ENCODE assay signal across 9 mouse cellular contexts in genomic region chr15:88468810-88469209, GRCm38 (mm10).
A peak's percentile ranks its signal among the peaks of the same experiment; 100 is the strongest.
DNase-seq lines count a peak whose midpoint lies in the region; ATAC-seq and TF ChIP-seq lines count a peak whose summit lies in the region.
"Had no signal": no experiment of that assay in that cellular context is flagged by ENCODE, and none has a peak within 500 bp of the region (broad histone marks: within the 10 kb centered on the region; RNA-seq: fewer than 3 reads in every experiment).

No protein-coding gene starts in this region.

- 14% methylated on average over 2 of the region's 2 CpGs for WGBS in heart, postnatal 0 days
- WGBS in heart, embryonic 12.5 days, result 29% methylated on average over 2 of the region's 2 CpGs
- WGBS in embryonic facial prominence, embryonic 11.5 days, result 30% methylated on average over 2 of the region's 2 CpGs

- no peaks in the 10 kb centered on the region for H3K9me3 ChIP-seq in heart, postnatal 0 days (replicated peaks; ENCODE audit: control insufficient read depth, low read length)
- H3K9me3 ChIP-seq in heart, embryonic 12.5 days (replicated peaks), result no peaks in the 10 kb centered on the region
- H3K9me3 ChIP-seq in embryonic facial prominence, embryonic 11.5 days (replicated peaks; ENCODE audit: control insufficient read depth, low read length), result no peaks in the 10 kb centered on the region
- H3K9me3 ChIP-seq: liver, embryonic 15.5 days had no signal

- no peak overlapping the region for H3K4me3 ChIP-seq in heart, postnatal 0 days (ENCODE audit: low read depth, low read length)
- H3K4me3 ChIP-seq in heart, embryonic 12.5 days, result no peak overlapping the region
- no peak overlapping the region for H3K4me3 ChIP-seq in embryonic facial prominence, embryonic 11.5 days (ENCODE audit: low read depth, low read length)
- H3K4me3 ChIP-seq: liver, embryonic 15.5 days had no signal

- H3K27ac ChIP-seq in heart, postnatal 0 days (ENCODE audit: low read depth), result no peak overlapping the region
- no peak overlapping the region for H3K27ac ChIP-seq in heart, embryonic 12.5 days (ENCODE audit: poor library complexity, severe bottlenecking)
- no peak overlapping the region for H3K27ac ChIP-seq in embryonic facial prominence, embryonic 11.5 days (replicated peaks; ENCODE audit: low read depth, low read length)
- H3K27ac ChIP-seq: liver, embryonic 15.5 days had no signal

- intact Hi-C loops in left cerebral cortex, postnatal 10 days (cut with DNase I), result loop anchor here (5.0 to 10.0 kb wide), 2 partner anchors 144 to 322 kb away; no protein-coding TSS in a partner anchor

- ATAC-seq in heart, postnatal 0 days (ENCODE audit: insufficient read depth, low read depth), result no peak
- ATAC-seq in heart, embryonic 12.5 days (ENCODE audit: insufficient number of reproducible peaks, low FRiP score), result no peak
- ATAC-seq in embryonic facial prominence, embryonic 11.5 days (replicated peaks; ENCODE audit: insufficient number of reproducible peaks, low FRiP score, low TSS enrichment, low read depth), result 0 out of 2 replicates have a peak, but pooled peaks have one; percentile 39
- ATAC-seq in erythroblast, adult 5-6 weeks (replicated peaks; ENCODE audit: low FRiP score, poor library complexity, severe bottlenecking), result no peak

- no peaks in the 10 kb centered on the region for H3K27me3 ChIP-seq in heart, postnatal 0 days (ENCODE audit: control insufficient read depth, insufficient read depth, low read length)
- H3K27me3 ChIP-seq in heart, embryonic 12.5 days (replicated peaks), result no peaks in the 10 kb centered on the region
- no peaks in the 10 kb centered on the region for H3K27me3 ChIP-seq in embryonic facial prominence, embryonic 11.5 days (ENCODE audit: control insufficient read depth, insufficient read depth, low read length)
- H3K27me3 ChIP-seq: liver, embryonic 15.5 days had no signal

- DNase-seq in heart, postnatal 0 days (ENCODE audit: low spot score), result no peak
- peak; percentile 39 for DNase-seq in adrenal gland, postnatal 10 days
- DNase-seq in embryonic facial prominence, embryonic 11.5 days (ENCODE audit: low spot score), result peak; percentile 64
- peak; percentile 21 for DNase-seq in kidney, adult 11 months
- peak; percentile 62 to 70 for DNase-seq in left cerebral cortex, postnatal 10 days (ENCODE audit: extremely low spot score in 1 of 2, low spot score in 2 of 2)
- DNase-seq in retina, embryonic 14.5 days (ENCODE audit: low spot score), result peak; percentile 83

- H3K9ac ChIP-seq in heart, postnatal 0 days (replicated peaks; ENCODE audit: low read depth, low read length), result no peak overlapping the region
- H3K9ac ChIP-seq in heart, embryonic 12.5 days, result no peak overlapping the region
- no peak overlapping the region for H3K9ac ChIP-seq in embryonic facial prominence, embryonic 11.5 days (replicated peaks; ENCODE audit: low read length)
- H3K9ac ChIP-seq: liver, embryonic 15.5 days had no signal

- no peaks in the 10 kb centered on the region for H3K4me1 ChIP-seq in heart, postnatal 0 days (ENCODE audit: control insufficient read depth, insufficient read depth)
- no peaks in the 10 kb centered on the region for H3K4me1 ChIP-seq in heart, embryonic 12.5 days (replicated peaks)
- no peaks in the 10 kb centered on the region for H3K4me1 ChIP-seq in embryonic facial prominence, embryonic 11.5 days (ENCODE audit: control insufficient read depth, insufficient read depth, low read length)
- H3K4me1 ChIP-seq: liver, embryonic 15.5 days had no signal

- peak; percentile 37; the same call in 1 of the 2 replicates for TF ChIP-seq CTCF in heart, postnatal 0 days (IDR thresholded peaks at IDR 0.05; ENCODE audit: low read depth)

- no peak for TF ChIP-seq EP300 in heart, postnatal 0 days (IDR thresholded peaks at IDR 0.05; ENCODE audit: low read depth)

- no peak overlapping the region for H3K4me2 ChIP-seq in heart, postnatal 0 days (ENCODE audit: low read depth, low read length)
- H3K4me2 ChIP-seq in heart, embryonic 12.5 days, result no peak overlapping the region
- no peak overlapping the region for H3K4me2 ChIP-seq in embryonic facial prominence, embryonic 11.5 days (ENCODE audit: low read depth, low read length)
- H3K4me2 ChIP-seq: liver, embryonic 15.5 days had no signal

- H3K36me3 ChIP-seq in heart, postnatal 0 days (replicated peaks; ENCODE audit: control insufficient read depth, insufficient read depth, low read length), result no peaks in the 10 kb centered on the region
- H3K36me3 ChIP-seq in heart, embryonic 12.5 days, result no peaks in the 10 kb centered on the region
- no peaks in the 10 kb centered on the region for H3K36me3 ChIP-seq in embryonic facial prominence, embryonic 11.5 days (replicated peaks; ENCODE audit: control insufficient read depth, insufficient read depth, low read depth, low read length)
- H3K36me3 ChIP-seq: liver, embryonic 15.5 days had no signal
